Mouse (Mus musculus): Measurements from ENCODE around the gene Psg16. TPM values are rescaled to one million over a fixed set of nuclear protein-coding genes. Genes with fewer than 3 reads are reported as not detected.

The Psg16 gene
- polyA plus RNA-seq, 1 experiment, result 3.0 TPM

DNA sequence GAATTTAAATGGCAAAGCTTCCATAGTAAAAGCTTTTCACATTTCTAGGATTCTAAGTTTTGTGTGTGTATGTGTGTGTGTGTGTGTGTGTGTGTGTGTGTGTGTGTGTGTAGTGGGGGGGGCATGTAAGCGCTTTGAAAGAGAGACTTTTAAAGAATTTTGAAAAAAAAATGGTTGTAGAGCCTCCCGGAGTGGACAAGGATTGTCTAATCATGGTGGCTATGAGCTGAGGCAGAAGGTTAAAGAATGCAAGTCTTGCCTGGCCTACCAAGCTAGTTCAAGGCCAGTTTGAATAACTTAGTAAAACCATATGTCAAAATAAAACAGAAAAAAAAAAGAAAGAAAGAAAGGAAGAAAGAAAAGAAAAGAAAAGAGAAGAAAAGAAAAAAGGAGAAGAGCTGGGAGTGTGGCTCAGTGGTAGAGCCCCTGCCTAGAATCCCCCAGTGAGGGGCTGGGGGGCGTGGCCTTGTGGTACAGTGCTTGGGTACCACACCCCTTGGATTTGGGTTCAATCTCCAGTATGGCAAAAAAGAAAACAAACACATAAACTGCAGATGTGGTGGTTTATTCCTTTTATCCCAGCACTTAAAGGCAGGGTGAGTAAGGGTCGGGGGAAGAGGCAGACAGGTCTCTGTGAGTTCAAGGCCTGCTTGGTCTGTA is 18.4 kb upstream of the Psg16 start:
- H3K4me3 ChIP-seq (ENCODE audit: insufficient read depth, low read length), result peak overlapping the region; percentile 68; the same call in 1 of the 2 replicates
- H3K27ac ChIP-seq (ENCODE audit: insufficient read depth, low read length), result peak overlapping the region; percentile 17; the same call in 1 of the 2 replicates
- TF ChIP-seq POLR2A (IDR thresholded peaks at IDR 0.05; ENCODE audit: extremely low read depth, insufficient read depth, low read length), result no peak
- no peak for TF ChIP-seq CTCF (IDR thresholded peaks at IDR 0.05; ENCODE audit: extremely low read depth, insufficient read depth, low read length)
- peaks cover 8% of the 10 kb centered on the region for H3K4me1 ChIP-seq (ENCODE audit: control insufficient read depth, insufficient read depth, low read length)

DNA sequence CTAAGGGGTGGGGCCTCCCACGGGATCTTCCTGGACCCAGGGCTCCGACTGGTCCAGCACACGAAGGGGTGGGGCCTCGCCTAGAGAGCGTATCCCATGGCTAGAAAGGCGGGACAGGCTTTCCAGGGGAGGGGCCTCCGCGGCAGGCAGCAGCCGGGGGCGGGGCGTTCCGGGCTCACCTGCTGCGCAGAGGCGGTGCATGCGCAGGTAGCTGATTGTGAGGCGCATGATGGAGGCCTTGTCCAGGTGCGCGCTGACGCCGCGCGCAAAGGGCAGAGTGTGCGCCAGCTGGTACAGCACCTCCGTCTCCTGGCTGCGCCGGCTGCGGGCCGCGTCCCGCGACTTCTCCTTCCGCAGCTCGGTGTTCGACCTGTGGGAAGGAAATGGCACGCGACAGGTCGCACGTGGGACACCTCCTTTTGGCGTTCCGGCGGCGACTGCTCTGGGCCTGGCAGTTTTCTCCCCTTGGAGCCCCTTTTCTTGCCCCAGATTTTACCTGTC is 17.7 kb upstream of the Psg16 start:
- Histone ChIP-seq H3K4me1 (ENCODE audit: control insufficient read depth, insufficient read depth, low read length) (peaks cover 9% of the 10 kb centered on the region), H3K4me3 (ENCODE audit: insufficient read depth, low read length) (peak overlapping the region; percentile 68), H3K27ac (ENCODE audit: insufficient read depth, low read length) (peak overlapping the region; percentile 98)
- TF ChIP-seq POLR2A (IDR thresholded peaks at IDR 0.05; ENCODE audit: extremely low read depth, insufficient read depth, low read length), result peak; percentile 58; the same call in 1 of the 2 replicates
- TF ChIP-seq CTCF (IDR thresholded peaks at IDR 0.05; ENCODE audit: extremely low read depth, insufficient read depth, low read length), result no peak

DNA sequence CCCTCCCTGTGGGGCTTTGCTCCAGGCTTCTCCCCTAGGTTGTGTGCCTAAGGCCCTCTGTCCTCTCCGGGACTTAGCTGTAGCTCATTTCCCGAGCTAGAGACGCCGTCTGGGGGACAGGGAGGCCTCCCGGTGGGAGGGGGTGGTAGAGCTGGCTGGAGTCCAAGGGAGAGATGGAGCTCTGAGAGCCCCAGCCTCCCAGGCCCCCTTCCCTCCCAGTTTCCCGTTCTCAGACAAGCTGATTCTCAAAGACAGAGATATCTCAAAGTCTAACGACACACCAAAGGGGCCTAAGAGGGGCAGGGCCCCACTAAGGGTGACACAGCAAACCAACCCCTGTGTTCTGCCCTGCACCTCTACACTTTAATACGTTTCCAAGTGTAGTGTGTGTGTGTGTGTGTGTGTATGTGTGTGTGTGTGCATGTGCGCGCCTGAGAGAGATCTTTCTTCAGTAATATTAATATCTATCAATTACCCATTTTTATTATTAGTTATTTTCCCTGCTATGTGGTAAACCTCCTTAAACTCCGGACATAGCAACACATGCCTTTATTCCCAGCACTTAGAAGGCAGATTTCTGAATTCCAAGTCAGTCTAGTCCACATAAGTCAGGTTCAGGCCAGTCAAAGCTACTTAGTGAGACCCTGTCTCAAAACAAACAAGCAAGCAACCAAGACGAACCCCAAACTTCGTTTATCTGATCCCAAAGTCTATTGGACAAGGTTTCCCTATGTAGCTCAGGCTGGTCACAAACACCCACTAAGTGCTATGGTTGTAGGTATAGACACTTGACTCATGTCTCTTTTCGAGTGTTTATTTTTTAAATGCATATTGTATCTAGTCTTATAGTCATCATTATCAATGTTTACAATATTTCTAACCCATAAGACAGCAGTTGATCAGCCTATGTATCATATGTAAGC is 17.0 kb upstream of the Psg16 start:
- Histone ChIP-seq H3K4me1 (ENCODE audit: control insufficient read depth, insufficient read depth, low read length) (peaks cover 9% of the 10 kb centered on the region), H3K27ac (ENCODE audit: insufficient read depth, low read length) (peak overlapping the region; percentile 98), H3K4me3 (ENCODE audit: insufficient read depth, low read length) (peak overlapping the region; percentile 68)
- TF ChIP-seq CTCF (IDR thresholded peaks at IDR 0.05; ENCODE audit: extremely low read depth, insufficient read depth, low read length) (no peak), POLR2A (IDR thresholded peaks at IDR 0.05; ENCODE audit: extremely low read depth, insufficient read depth, low read length) (no peak)

DNA sequence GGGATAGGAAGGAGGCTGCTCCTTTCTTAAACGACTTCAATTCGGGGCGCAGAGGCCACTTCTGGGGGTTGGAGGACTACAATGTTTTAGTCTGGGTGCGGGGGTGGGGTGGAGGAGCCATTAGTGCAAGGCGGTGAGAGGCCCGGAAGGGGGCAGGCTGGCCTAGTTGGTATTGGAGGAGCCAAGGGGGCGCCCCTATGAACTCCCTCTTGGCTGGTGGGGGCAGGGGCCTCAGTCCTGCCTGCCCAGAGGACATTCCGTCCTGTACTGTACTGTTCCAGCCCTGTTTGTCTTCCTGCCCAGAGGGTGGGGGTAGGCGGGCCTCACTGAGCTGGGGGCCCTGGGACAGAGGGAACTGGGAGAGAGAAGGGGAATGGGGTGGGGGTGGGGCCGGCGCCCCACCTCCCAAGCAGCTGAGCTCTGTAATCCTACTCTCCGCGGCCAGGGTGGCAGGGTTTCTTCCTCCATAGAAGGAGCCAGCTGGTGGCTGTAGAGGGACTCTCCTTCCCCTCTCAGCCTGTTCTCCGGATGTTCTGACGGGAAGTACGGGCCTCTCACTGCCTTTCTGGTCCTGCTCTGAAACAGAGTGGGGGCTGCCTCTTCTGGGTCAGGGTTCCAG is 15.7 kb upstream of the Psg16 start:
- Histone ChIP-seq H3K27ac (ENCODE audit: insufficient read depth, low read length) (peak overlapping the region; percentile 99), H3K4me3 (ENCODE audit: insufficient read depth, low read length) (no peak overlapping the region), H3K4me1 (ENCODE audit: control insufficient read depth, insufficient read depth, low read length) (peaks cover 13% of the 10 kb centered on the region)
- no peak for TF ChIP-seq CTCF (IDR thresholded peaks at IDR 0.05; ENCODE audit: extremely low read depth, insufficient read depth, low read length)
- peak; percentile 73 for TF ChIP-seq POLR2A (IDR thresholded peaks at IDR 0.05; ENCODE audit: extremely low read depth, insufficient read depth, low read length)

DNA sequence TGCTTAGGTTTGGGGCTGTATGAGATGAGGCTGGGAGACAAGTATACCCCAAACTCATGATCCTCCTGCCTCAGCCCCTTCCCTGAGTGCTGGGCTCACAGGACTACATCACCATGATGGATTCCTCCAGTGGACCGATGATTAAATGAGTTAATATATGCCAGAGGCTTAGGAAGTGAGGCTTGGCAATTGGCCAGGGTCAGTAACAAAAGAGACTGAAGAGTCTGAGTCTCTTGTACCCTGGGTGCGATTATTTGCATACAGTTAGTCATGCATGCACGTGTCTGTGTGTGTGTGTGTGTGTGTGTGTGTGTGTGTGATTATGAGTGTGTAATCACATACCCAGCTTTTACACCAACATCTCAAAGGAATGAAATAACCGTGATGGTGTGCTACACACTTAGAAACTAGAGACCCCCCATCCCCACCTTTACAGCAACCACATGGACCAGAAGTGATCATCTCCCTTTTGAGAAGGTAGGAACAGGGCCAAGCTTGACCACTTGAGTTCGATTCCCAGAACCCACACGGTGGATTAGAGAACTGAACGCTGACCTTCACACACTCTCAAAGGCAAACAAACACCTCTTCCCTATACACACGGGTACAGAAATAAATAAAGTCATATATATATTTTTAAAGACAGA is 14.9 kb upstream of the Psg16 start:
- H3K4me3 ChIP-seq (ENCODE audit: insufficient read depth, low read length), result no peak overlapping the region
- peaks cover 13% of the 10 kb centered on the region for H3K4me1 ChIP-seq (ENCODE audit: control insufficient read depth, insufficient read depth, low read length)
- peak overlapping the region; percentile 99 for H3K27ac ChIP-seq (ENCODE audit: insufficient read depth, low read length)
- no peak for TF ChIP-seq CTCF (IDR thresholded peaks at IDR 0.05; ENCODE audit: extremely low read depth, insufficient read depth, low read length)

DNA sequence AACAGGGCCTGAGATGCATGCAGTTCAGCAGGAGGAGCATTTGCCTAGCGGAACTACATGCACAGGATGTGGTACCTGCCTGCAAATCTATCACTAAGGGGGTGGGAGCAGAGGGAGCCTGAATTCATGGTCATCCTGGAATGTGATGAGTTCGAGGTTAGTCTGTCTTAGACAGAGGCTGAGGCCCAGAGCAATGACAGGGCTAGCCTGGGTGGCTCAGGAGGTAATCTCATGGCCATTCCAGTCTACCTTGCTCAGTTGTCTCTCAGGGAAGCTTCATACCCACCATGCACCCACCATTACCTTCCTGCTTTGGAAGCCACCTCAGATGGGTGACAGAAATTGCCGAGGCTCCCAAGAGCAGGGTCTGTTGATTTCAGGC is 14.4 kb upstream of the Psg16 start:
- Histone ChIP-seq H3K4me1 (ENCODE audit: control insufficient read depth, insufficient read depth, low read length) (peaks cover 13% of the 10 kb centered on the region), H3K27ac (ENCODE audit: insufficient read depth, low read length) (peak overlapping the region; percentile 99), H3K4me3 (ENCODE audit: insufficient read depth, low read length) (no peak overlapping the region)
- TF ChIP-seq CTCF (IDR thresholded peaks at IDR 0.05; ENCODE audit: extremely low read depth, insufficient read depth, low read length) (no peak), POLR2A (IDR thresholded peaks at IDR 0.05; ENCODE audit: extremely low read depth, insufficient read depth, low read length) (no peak)

DNA sequence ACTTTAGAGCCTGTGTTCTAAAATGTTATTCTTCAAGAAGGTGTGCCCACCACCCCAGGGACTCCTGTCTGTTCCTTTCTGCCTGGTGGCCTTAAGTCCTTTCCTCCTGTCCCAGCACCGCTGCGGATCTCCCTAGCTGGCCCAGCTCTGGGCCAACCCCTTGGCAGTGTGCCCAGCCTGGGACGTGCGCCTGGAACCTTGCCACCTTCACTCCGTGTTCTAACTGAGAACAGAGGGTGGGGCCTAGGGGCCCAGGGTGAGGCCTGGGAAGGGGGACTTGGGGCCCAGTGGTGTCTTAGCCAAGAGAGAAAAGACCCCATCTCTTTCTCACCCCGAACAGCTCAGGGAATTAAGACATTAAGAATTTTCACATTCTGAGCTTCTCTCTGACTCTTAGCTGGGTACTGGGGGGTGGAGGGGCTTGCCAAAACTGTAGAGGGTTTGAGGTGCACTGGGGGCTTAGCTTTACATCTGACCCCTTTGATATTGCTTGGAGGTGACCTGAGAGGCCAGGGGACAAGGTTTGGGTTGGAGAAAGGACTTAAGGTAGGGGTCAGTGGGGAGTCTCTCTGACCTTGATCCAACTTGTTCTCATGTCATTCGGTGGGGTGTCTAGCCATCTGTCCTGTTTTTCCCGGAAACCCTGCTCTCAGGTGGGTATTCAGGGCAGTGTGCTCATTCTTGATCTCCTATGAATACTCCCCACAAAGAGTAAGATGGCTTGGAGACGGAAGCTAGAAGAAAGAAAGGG is 13.6 kb upstream of the Psg16 start:
- Histone ChIP-seq H3K27ac (ENCODE audit: insufficient read depth, low read length) (peak overlapping the region; percentile 99), H3K4me3 (ENCODE audit: insufficient read depth, low read length) (peak overlapping the region; percentile 35), H3K4me1 (ENCODE audit: control insufficient read depth, insufficient read depth, low read length) (peaks cover 13% of the 10 kb centered on the region)
- TF ChIP-seq CTCF (IDR thresholded peaks at IDR 0.05; ENCODE audit: extremely low read depth, insufficient read depth, low read length) (no peak), POLR2A (IDR thresholded peaks at IDR 0.05; ENCODE audit: extremely low read depth, insufficient read depth, low read length) (0 out of 2 replicates have a peak, but pooled peaks have one; percentile 44)

DNA sequence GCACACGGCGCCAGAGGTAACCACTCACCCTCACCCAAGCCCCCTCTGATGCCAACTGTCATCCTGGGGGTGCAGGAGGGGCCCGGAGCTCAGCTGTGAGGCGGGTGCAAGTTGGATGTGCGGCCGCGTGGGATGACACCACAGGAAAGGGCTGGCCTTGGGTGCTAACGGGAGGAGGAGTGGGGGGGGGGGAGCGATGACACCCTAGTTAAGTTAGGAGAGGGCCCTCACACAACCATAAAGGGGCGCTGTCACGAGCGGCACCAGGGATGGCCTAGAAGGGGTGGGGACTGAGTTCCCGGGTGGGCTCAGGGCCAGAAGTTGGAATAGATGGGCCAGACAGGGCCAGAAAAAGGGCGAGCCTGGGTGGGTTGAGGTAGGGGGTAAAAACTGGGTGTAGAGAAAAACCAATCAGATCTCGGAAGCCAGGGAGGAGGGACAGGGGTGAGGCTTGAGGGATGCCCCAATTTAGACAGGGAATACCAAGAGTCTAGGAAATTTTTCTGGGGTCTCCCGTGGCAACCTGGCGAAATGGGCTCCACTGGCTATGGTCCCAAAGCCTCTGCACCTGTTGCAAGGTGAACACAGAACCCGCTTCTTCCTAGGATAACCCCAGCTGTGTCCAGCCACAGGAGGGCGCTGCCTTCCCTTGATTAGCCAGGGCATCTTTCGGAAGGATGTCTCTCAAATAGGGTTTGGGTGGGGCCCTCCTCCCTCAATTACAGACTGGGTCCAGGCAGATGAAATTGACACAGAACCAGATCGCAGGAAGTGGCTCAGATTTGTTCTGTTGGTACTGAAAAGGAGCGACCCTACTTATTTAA is 12.8 kb upstream of the Psg16 start:
- peaks cover 13% of the 10 kb centered on the region for H3K4me1 ChIP-seq (ENCODE audit: control insufficient read depth, insufficient read depth, low read length)
- peak overlapping the region; percentile 35 for H3K4me3 ChIP-seq (ENCODE audit: insufficient read depth, low read length)
- TF ChIP-seq CTCF (IDR thresholded peaks at IDR 0.05; ENCODE audit: extremely low read depth, insufficient read depth, low read length) (0 out of 2 replicates have a peak, but pooled peaks have one; percentile 17), POLR2A (IDR thresholded peaks at IDR 0.05; ENCODE audit: extremely low read depth, insufficient read depth, low read length) (0 out of 2 replicates have a peak, but pooled peaks have one; percentile 4)
- H3K27ac ChIP-seq (ENCODE audit: insufficient read depth, low read length), result peak overlapping the region; percentile 97

Measured in cortical plate, adult 2 months (tissue).